Mouse (Mus musculus) MEL (cell line): ENCODE data around the gene Cd164l2. TPM values are rescaled to one million over a fixed set of nuclear protein-coding genes. Genes with fewer than 3 reads are reported as not detected.

ENCODE experiments used
- DNase-seq: peaks from one replicate; pipeline ENCODE4 v3.0.0; 2011; ENCODE audit warnings: low read depth, low spot score
- H3K27ac ChIP-seq: 2 replicates; pipeline ENCODE4 v1.5.1; 2012; ENCODE audit warnings: low read depth, mild to moderate bottlenecking, control low read depth, low read length, moderate library complexity; ENCODE audit not compliant: control insufficient read depth
- H3K27me3 ChIP-seq, 2 experiments: fragments of 150-350 bp in 1 of 2; sonication (generic) in 1 of 2; 2 replicates each; pipeline ENCODE4 v1.6.1; 2012; ENCODE audit warnings: low read length in 2 of 2, mild to moderate bottlenecking in 2 of 2, improper control_type of control experiment in 1 of 2, moderate library complexity in 1 of 2; ENCODE audit not compliant: insufficient read depth in 2 of 2, control insufficient read depth in 1 of 2
- H3K36me3 ChIP-seq, 2 experiments: 2 replicates each; pipeline ENCODE4 v1.6.1; 2012 to 2014; ENCODE audit warnings: low read length in 2 of 2, improper control_type of control experiment in 1 of 2, inconsistent platforms in 1 of 2, mild to moderate bottlenecking in 1 of 2; ENCODE audit not compliant: insufficient read depth in 2 of 2, control insufficient read depth in 1 of 2
- H3K4me1 ChIP-seq, 2 experiments: fragments of 150-350 bp in 1 of 2; sonication (generic) in 1 of 2; 2 replicates each; pipeline ENCODE4 v1.6.1; 2012; ENCODE audit warnings: low read length in 2 of 2, improper control_type of control experiment in 1 of 2, mild to moderate bottlenecking in 1 of 2; ENCODE audit not compliant: insufficient read depth in 2 of 2, control insufficient read depth in 1 of 2
- H3K4me3 ChIP-seq, 2 experiments: fragments of 150-350 bp in 1 of 2; sonication (generic) in 1 of 2; 2 replicates each; pipeline ENCODE4 v1.5.1; 2012; ENCODE audit warnings: low read depth in 2 of 2, low read length in 2 of 2, mild to moderate bottlenecking in 2 of 2, moderate library complexity in 2 of 2, control low read depth in 1 of 2, improper control_type of control experiment in 1 of 2; ENCODE audit not compliant: control insufficient read depth in 1 of 2, insufficient read depth in 1 of 2
- H3K79me2 ChIP-seq: 2 replicates; pipeline ENCODE4 v1.6.1; 2012; ENCODE audit warnings: mild to moderate bottlenecking, low read length, moderate library complexity; ENCODE audit not compliant: control insufficient read depth, poor library complexity, insufficient read depth
- H3K9ac ChIP-seq: 2 replicates; pipeline ENCODE4 v1.6.1; 2012; ENCODE audit warnings: low read depth, mild to moderate bottlenecking, control low read depth, low read length, moderate library complexity; ENCODE audit not compliant: control insufficient read depth, poor library complexity, severe bottlenecking
- H3K9me3 ChIP-seq: fragments of 150-350 bp; sonication (generic); replicated peaks from 2 replicates; pipeline ENCODE4 v1.6.1; 2012; ENCODE audit warnings: mild to moderate bottlenecking, low read length, improper control_type of control experiment, moderate library complexity; ENCODE audit not compliant: insufficient read depth
- BHLHE40 ChIP-seq: IDR thresholded peaks from 2 replicates; pipeline ENCODE4 v1.6.1; 2012; ENCODE audit warnings: low read depth, mild to moderate bottlenecking, inconsistent platforms, low read length, improper control_type of control experiment, borderline replicate concordance
- CHD1 ChIP-seq: IDR thresholded peaks from 2 replicates; pipeline ENCODE4 v1.6.1; 2012; ENCODE audit warnings: low read depth, mild to moderate bottlenecking, inconsistent platforms, low read length, improper control_type of control experiment
- CTCF ChIP-seq, 3 experiments: IDR thresholded peaks in 2 of 3; conservative IDR thresholded peaks in 1 of 3; 2 replicates each; pipeline ENCODE4 v1.5.1; 2011 to 2012; ENCODE audit warnings: low read length in 3 of 3, low read depth in 2 of 3, mild to moderate bottlenecking in 2 of 3, improper control_type of control experiment in 1 of 3, inconsistent platforms in 1 of 3, mixed read lengths in 1 of 3, moderate library complexity in 1 of 3; ENCODE audit not compliant: control insufficient read depth in 1 of 3, insufficient read depth in 1 of 3, poor library complexity in 1 of 3, severe bottlenecking in 1 of 3
- ETS1 ChIP-seq: IDR thresholded peaks from 2 replicates; pipeline ENCODE4 v1.6.1; 2012; ENCODE audit warnings: low read depth, mild to moderate bottlenecking, inconsistent platforms, low read length, improper control_type of control experiment, moderate library complexity
- GABPA ChIP-seq: IDR thresholded peaks from 2 replicates; pipeline ENCODE4 v1.6.1; 2012; ENCODE audit warnings: low read depth, mild to moderate bottlenecking, inconsistent platforms, low read length, improper control_type of control experiment, moderate library complexity
- GATA1 ChIP-seq: IDR thresholded peaks from 2 replicates; pipeline ENCODE4 v1.6.1; 2011; ENCODE audit warnings: low read depth, low read length, improper control_type of control experiment
- JUND ChIP-seq: IDR thresholded peaks from 2 replicates; pipeline ENCODE4 v1.6.1; 2011; ENCODE audit warnings: low read depth, mild to moderate bottlenecking, improper control_type of control experiment, low read length
- KAT2A ChIP-seq: conservative IDR thresholded peaks from 2 replicates; pipeline ENCODE4 v1.6.1; 2012; ENCODE audit warnings: low read depth, low read length, improper control_type of control experiment, inconsistent platforms
- MAFK ChIP-seq: IDR thresholded peaks from 2 replicates; pipeline ENCODE4 v1.6.1; 2011; ENCODE audit warnings: low read depth, mild to moderate bottlenecking, low read length, improper control_type of control experiment, borderline replicate concordance
- MAZ ChIP-seq: IDR thresholded peaks from 2 replicates; pipeline ENCODE4 v1.6.1; 2012; ENCODE audit warnings: low read depth, mild to moderate bottlenecking, inconsistent platforms, low read length, improper control_type of control experiment
- MYC ChIP-seq: IDR thresholded peaks from 2 replicates; pipeline ENCODE4 v1.6.1; 2011; ENCODE audit warnings: low read depth, mild to moderate bottlenecking, low read length, improper control_type of control experiment, moderate library complexity
- NELFE ChIP-seq: IDR thresholded peaks from 2 replicates; pipeline ENCODE4 v1.6.1; 2011; ENCODE audit warnings: low read depth, low read length, improper control_type of control experiment
- POLR2AphosphoS2 ChIP-seq: IDR thresholded peaks from 2 replicates; pipeline ENCODE4 v1.6.1; 2011; ENCODE audit warnings: low read length, improper control_type of control experiment
- RAD21 ChIP-seq: IDR thresholded peaks from 2 replicates; pipeline ENCODE4 v1.6.1; 2011; ENCODE audit warnings: mild to moderate bottlenecking, low read depth, low read length, improper control_type of control experiment
- RCOR1 ChIP-seq: IDR thresholded peaks from 2 replicates; pipeline ENCODE4 v1.6.1; 2012; ENCODE audit warnings: low read depth, mild to moderate bottlenecking, inconsistent platforms, low read length, improper control_type of control experiment
- SIN3A ChIP-seq: IDR thresholded peaks from 2 replicates; pipeline ENCODE4 v1.6.1; 2012; ENCODE audit warnings: low read length, improper control_type of control experiment, inconsistent platforms
- SMC3 ChIP-seq: IDR thresholded peaks from 2 replicates; pipeline ENCODE4 v1.6.1; 2011; ENCODE audit warnings: low read depth, low read length, improper control_type of control experiment
- UBTF ChIP-seq: IDR thresholded peaks from 2 replicates; pipeline ENCODE4 v1.6.1; 2012; ENCODE audit warnings: low read depth, mild to moderate bottlenecking, inconsistent platforms, low read length, improper control_type of control experiment, moderate library complexity, borderline replicate concordance; ENCODE audit not compliant: insufficient read depth
- USF1 ChIP-seq: IDR thresholded peaks from 2 replicates; pipeline ENCODE4 v1.6.1; 2014; ENCODE audit warnings: low read depth, mild to moderate bottlenecking, inconsistent platforms, low read length, improper control_type of control experiment, moderate library complexity
- USF2 ChIP-seq, 2 experiments: IDR thresholded peaks; 2 replicates each; pipeline ENCODE4 v1.6.1; 2011 to 2012; ENCODE audit warnings: improper control_type of control experiment in 2 of 2, low read length in 2 of 2, borderline replicate concordance in 1 of 2, inconsistent platforms in 1 of 2, low read depth in 1 of 2, mild to moderate bottlenecking in 1 of 2; ENCODE audit not compliant: insufficient read depth in 1 of 2
- ZC3H11A ChIP-seq: IDR thresholded peaks from 2 replicates; pipeline ENCODE4 v1.6.1; 2012; ENCODE audit warnings: low read depth, mild to moderate bottlenecking, inconsistent platforms, low read length, improper control_type of control experiment
- ZKSCAN1 ChIP-seq: IDR thresholded peaks from 2 replicates; pipeline ENCODE4 v1.6.1; 2012; ENCODE audit warnings: low read depth, mild to moderate bottlenecking, inconsistent platforms, low read length, improper control_type of control experiment, moderate library complexity
- ZMIZ1 ChIP-seq: IDR thresholded peaks from 2 replicates; pipeline ENCODE4 v1.6.1; 2012; ENCODE audit warnings: low read depth, mild to moderate bottlenecking, inconsistent platforms, low read length, improper control_type of control experiment, moderate library complexity
- ZNF384 ChIP-seq: IDR thresholded peaks from 2 replicates; pipeline ENCODE4 v1.6.1; 2012; ENCODE audit warnings: low read depth, mild to moderate bottlenecking, inconsistent platforms, low read length, improper control_type of control experiment
- polyA plus RNA-seq, 2 experiments: library from polyadenylated mRNA; stranded (reverse) in 1 of 2; unstranded in 1 of 2; fragments of >175 nt in 1 of 2; fragments of >200 nt in 1 of 2; gene quantifications; 2 replicates each; pipeline versions ENCODE4 v1.2.1 to v1.2.4; 2012; ENCODE audit warnings: low replicate concordance in 2 of 2, low read depth in 1 of 2; ENCODE audit not compliant: insufficient read length in 2 of 2, insufficient read depth in 1 of 2, missing spikeins in 1 of 2
- total RNA-seq: library from RNA; depleted of rRNA; stranded (reverse); fragments of 300-350 nt; gene quantifications from 2 replicates; pipeline ENCODE4 v1.2.3, GENCODE M21; 2012

Cd164l2 gene
- total and polyA plus RNA-seq, 3 experiments = not detected

DNA sequence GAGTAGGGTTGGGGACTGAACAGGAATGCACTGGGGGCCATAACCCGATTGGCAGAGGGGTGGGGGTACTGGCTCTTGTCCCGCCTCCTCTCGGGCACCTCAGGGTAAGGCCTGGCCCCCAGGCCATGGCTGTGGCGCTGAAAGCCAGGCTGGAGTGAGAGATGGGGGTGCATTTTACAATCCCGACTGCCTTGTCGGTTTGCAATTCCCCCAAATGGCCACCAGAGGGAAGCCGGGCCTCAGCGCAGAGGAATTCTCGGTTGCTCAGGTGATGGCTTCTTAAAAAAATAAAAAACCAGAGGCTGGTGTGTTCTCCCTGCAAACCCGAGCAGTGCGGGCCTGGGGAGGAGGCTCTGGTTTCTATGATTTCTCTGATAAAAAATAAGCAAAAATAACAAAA, 2.6 kb upstream of the Cd164l2 start:
- DNase-seq = peak; percentile 76
- TF ChIP-seq USF2 (IDR thresholded peaks at IDR 0.05; ENCODE audit: borderline replicate concordance in 1 of 2, insufficient read depth in 1 of 2, low read depth in 1 of 2, low read length in 2 of 2) (no peak), ZNF384 (peak; percentile 94), ETS1 (no peak), JUND (no peak), SMC3 (peak; percentile 97), ZC3H11A (peak; percentile 89), SIN3A (peak; percentile 35; the same call in 1 of the 2 replicates), RAD21 (peak; percentile 93), CTCF (IDR thresholded peaks at IDR 0.05 in 2 of 3, conservative IDR thresholded peaks at IDR 0.05 in 1 of 3; ENCODE audit: control insufficient read depth in 1 of 3, insufficient read depth in 1 of 3, low read depth in 2 of 3, low read length in 3 of 3, poor library complexity in 1 of 3, severe bottlenecking in 1 of 3) (peak; percentile 85 to 91 (median 86)), NELFE (no peak), MYC (no peak), KAT2A (no peak), ZKSCAN1 (no peak)
- Histone ChIP-seq H3K4me1 (peaks cover 2 to 11% of the 10 kb centered on the region in 2 experiments; a peak in 2 of 4 replicates), H3K27me3 (no peaks in the 10 kb centered on the region), H3K4me3 (no peak overlapping the region), H3K79me2 (no peaks in the 10 kb centered on the region), H3K9me3 (no peaks in the 10 kb centered on the region), H3K36me3 (no peaks in the 10 kb centered on the region), H3K9ac (no peak overlapping the region), H3K27ac (no peak overlapping the region)

- no peak overlapping the region for H3K9ac ChIP-seq
- H3K27me3 ChIP-seq = no peaks in the 10 kb centered on the region
- DNase-seq = no peak
- TF ChIP-seq BHLHE40 = no peak
- no peak for TF ChIP-seq ZNF384
- no peak for TF ChIP-seq ZMIZ1
- TF ChIP-seq CHD1 = no peak
- no peak for TF ChIP-seq RCOR1
- no peak for TF ChIP-seq GATA1
- TF ChIP-seq MAFK = no peak
- no peak for TF ChIP-seq ETS1
- no peak for TF ChIP-seq NELFE
- no peak for TF ChIP-seq GABPA
- TF ChIP-seq CTCF (IDR thresholded peaks at IDR 0.05 in 2 of 3, conservative IDR thresholded peaks at IDR 0.05 in 1 of 3; ENCODE audit: control insufficient read depth in 1 of 3, insufficient read depth in 1 of 3, low read depth in 2 of 3, low read length in 3 of 3, poor library complexity in 1 of 3, severe bottlenecking in 1 of 3) = no peak
- TF ChIP-seq UBTF = no peak
- no peak for TF ChIP-seq MAZ
- TF ChIP-seq ZKSCAN1 = no peak
- no peak for TF ChIP-seq POLR2AphosphoS2
- TF ChIP-seq USF1 = no peak
- no peak overlapping the region for H3K27ac ChIP-seq
- no peaks in the 10 kb centered on the region for H3K9me3 ChIP-seq
- H3K4me3 ChIP-seq = no peak overlapping the region
- no peaks in the 10 kb centered on the region for H3K36me3 ChIP-seq
- no peaks in the 10 kb centered on the region for H3K79me2 ChIP-seq
- H3K4me1 ChIP-seq = peaks cover 2 to 11% of the 10 kb centered on the region in 2 experiments; a peak in 2 of 4 replicates
These were observed 1.7 kb upstream of the Cd164l2 start for GRCm38 (mm10) chr4:133210023-133210787.
